Mouse (Mus musculus) midbrain, embryonic 13.5 days (tissue): ENCODE measurements around the gene Nkx2-5. TPM values are rescaled to one million over a fixed set of nuclear protein-coding genes. Genes with fewer than 3 reads are reported as not detected.

Source experiments
- ATAC-seq: fragments of 200-750 bp; cut with Nextera tagmentation; 2 replicates; pipeline ENCODE4 v1.8.0; 2017; ENCODE audit warnings: mild to moderate bottlenecking, moderate TSS enrichment, moderate library complexity
- H3K27ac ChIP-seq: fragments of 300-500 bp; sonication (generic); 2 replicates; pipeline ENCODE4 v1.5.1; 2015; ENCODE audit warnings: inconsistent platforms, mild to moderate bottlenecking, moderate library complexity
- H3K27me3 ChIP-seq: fragments of 300-500 bp; sonication (generic); 2 replicates; pipeline ENCODE4 v1.6.1; 2015; ENCODE audit warnings: mild to moderate bottlenecking, inconsistent platforms
- H3K36me3 ChIP-seq: fragments of 300-500 bp; sonication (generic); 2 replicates; pipeline ENCODE4 v1.6.1; 2015; ENCODE audit warnings: mild to moderate bottlenecking, inconsistent platforms
- H3K4me1 ChIP-seq: fragments of 300-500 bp; sonication (generic); replicated peaks from 2 replicates; pipeline ENCODE4 v1.6.1; 2015; ENCODE audit warnings: inconsistent platforms
- H3K4me2 ChIP-seq: fragments of 300-500 bp; sonication (generic); replicated peaks from 2 replicates; pipeline ENCODE4 v1.6.1; 2015; ENCODE audit warnings: moderate library complexity, mild to moderate bottlenecking, inconsistent platforms
- H3K4me3 ChIP-seq: fragments of 300-500 bp; sonication (generic); replicated peaks from 2 replicates; pipeline ENCODE4 v1.5.1; 2015; ENCODE audit warnings: mild to moderate bottlenecking, inconsistent platforms
- H3K9ac ChIP-seq: fragments of 300-500 bp; sonication (generic); replicated peaks from 2 replicates; pipeline ENCODE4 v1.6.1; 2015; ENCODE audit warnings: mild to moderate bottlenecking, inconsistent platforms
- H3K9me3 ChIP-seq: fragments of 300-500 bp; sonication (generic); 2 replicates; pipeline ENCODE4 v1.6.1; 2016; ENCODE audit warnings: mild to moderate bottlenecking, inconsistent platforms
- WGBS: fragments of 180-500 bp; shearing (Covaris S2); methylation state at CpG from one replicate; pipeline ENCODE4 v1.1.7; 2015; 5-methylcytosine and 5-hydroxymethylcytosine counted together
- polyA plus RNA-seq: library from polyadenylated mRNA; unstranded; fragments of >200 nt; fragmentation: Nextera tagmentation; extraction: Ambion mirVana; gene quantifications from 2 replicates; pipeline ENCODE4 v1.2.1, GENCODE M21; 2015

The Nkx2-5 gene
- polyA plus RNA-seq, 1 experiment from 2014 or later: not detected

GRCm38 (mm10) chr17:26840439-26840780, 4.4 kb downstream of the Nkx2-5 start:
- H3K4me1 ChIP-seq: peaks cover 10% of the 10 kb centered on the region
- ATAC-seq: no peak
- H3K4me3 ChIP-seq: no peak overlapping the region
- no peak overlapping the region for H3K9ac ChIP-seq
- 2% methylated on average over 9 of the region's 9 CpGs for WGBS
- H3K9me3 ChIP-seq: no peaks in the 10 kb centered on the region
- H3K27me3 ChIP-seq: peaks cover 100% of the 10 kb centered on the region
- H3K27ac ChIP-seq: no peak overlapping the region
- H3K36me3 ChIP-seq: no peaks in the 10 kb centered on the region
- no peak overlapping the region for H3K4me2 ChIP-seq

- Histone ChIP-seq H3K4me1 (peaks cover 10% of the 10 kb centered on the region), H3K4me2 (no peak overlapping the region), H3K27me3 (peaks cover 100% of the 10 kb centered on the region), H3K9me3 (no peaks in the 10 kb centered on the region), H3K36me3 (no peaks in the 10 kb centered on the region), H3K27ac (no peak overlapping the region), H3K9ac (no peak overlapping the region), H3K4me3 (no peak overlapping the region)
- no peak for ATAC-seq
- under 1% methylated on average over 26 of the region's 26 CpGs for WGBS
Measured at GRCm38 (mm10) chr17:26839718-26840438, 4.9 kb downstream of the Nkx2-5 start.

- Histone ChIP-seq H3K4me2 (peak overlapping the region; percentile 6; the same call in 1 of the 2 replicates), H3K4me3 (peak overlapping the region; percentile 11; the same call in 1 of the 2 replicates), H3K9ac (no peak overlapping the region), H3K27me3 (peaks cover 100% of the 10 kb centered on the region), H3K27ac (no peak overlapping the region), H3K9me3 (no peaks in the 10 kb centered on the region), H3K4me1 (peaks cover 10% of the 10 kb centered on the region), H3K36me3 (no peaks in the 10 kb centered on the region)
- under 1% methylated on average over 81 of the region's 87 CpGs for WGBS
- no peak for ATAC-seq
Measured at GRCm38 (mm10) chr17:26838911-26839717, 5.7 kb downstream of the Nkx2-5 start.

GRCm38 (mm10) chr17:26838191-26838910, 6.5 kb downstream of the Nkx2-5 start:
- Histone ChIP-seq H3K9ac (no peak overlapping the region), H3K9me3 (no peaks in the 10 kb centered on the region), H3K4me3 (no peak overlapping the region), H3K4me2 (no peak overlapping the region), H3K27me3 (peaks cover 100% of the 10 kb centered on the region), H3K27ac (no peak overlapping the region), H3K4me1 (peaks cover 10% of the 10 kb centered on the region), H3K36me3 (no peaks in the 10 kb centered on the region)
- WGBS: 1% methylated on average over 33 of the region's 37 CpGs
- ATAC-seq: no peak

GRCm38 (mm10) chr17:26837546-26837985, 7.2 kb downstream of the Nkx2-5 start:
- 3% methylated on average over 7 of the region's 7 CpGs for WGBS
- ATAC-seq: no peak
- Histone ChIP-seq H3K27me3 (peaks cover 99% of the 10 kb centered on the region), H3K4me3 (no peak overlapping the region), H3K4me1 (peaks cover 10% of the 10 kb centered on the region), H3K27ac (no peak overlapping the region), H3K4me2 (no peak overlapping the region), H3K9me3 (no peaks in the 10 kb centered on the region), H3K36me3 (no peaks in the 10 kb centered on the region), H3K9ac (no peak overlapping the region)

GRCm38 (mm10) chr17:26836786-26837545, 7.8 kb downstream of the Nkx2-5 start:
- Histone ChIP-seq H3K9me3 (no peaks in the 10 kb centered on the region), H3K9ac (no peak overlapping the region), H3K4me1 (peaks cover 10% of the 10 kb centered on the region), H3K27me3 (peaks cover 98% of the 10 kb centered on the region), H3K4me3 (no peak overlapping the region), H3K4me2 (no peak overlapping the region), H3K36me3 (no peaks in the 10 kb centered on the region), H3K27ac (no peak overlapping the region)
- ATAC-seq: no peak
- 2% methylated on average over 19 of the region's 19 CpGs for WGBS

- no peak overlapping the region for H3K4me3 ChIP-seq
- WGBS: 5% methylated on average over 5 of the region's 5 CpGs
- no peak overlapping the region for H3K4me2 ChIP-seq
- H3K9me3 ChIP-seq: no peaks in the 10 kb centered on the region
- H3K27ac ChIP-seq: no peak overlapping the region
- H3K27me3 ChIP-seq: peaks cover 92% of the 10 kb centered on the region
- H3K4me1 ChIP-seq: peaks cover 9% of the 10 kb centered on the region
- no peaks in the 10 kb centered on the region for H3K36me3 ChIP-seq
- no peak for ATAC-seq
- H3K9ac ChIP-seq: no peak overlapping the region
Measured at GRCm38 (mm10) chr17:26836377-26836776, 8.4 kb downstream of the Nkx2-5 start.

- H3K36me3 ChIP-seq: no peaks in the 10 kb centered on the region
- H3K9ac ChIP-seq: no peak overlapping the region
- ATAC-seq: no peak
- 6% methylated on average over 8 of the region's 8 CpGs for WGBS
- no peak overlapping the region for H3K27ac ChIP-seq
- H3K4me1 ChIP-seq: peaks cover 5% of the 10 kb centered on the region; the same call in 1 of the 2 replicates
- no peak overlapping the region for H3K4me3 ChIP-seq
- H3K4me2 ChIP-seq: no peak overlapping the region
- no peaks in the 10 kb centered on the region for H3K9me3 ChIP-seq
- peaks cover 89% of the 10 kb centered on the region for H3K27me3 ChIP-seq
Measured at GRCm38 (mm10) chr17:26835956-26836355, 8.9 kb downstream of the Nkx2-5 start.

- no peak for ATAC-seq
- Histone ChIP-seq H3K4me2 (no peak overlapping the region), H3K4me1 (peaks cover 5% of the 10 kb centered on the region; the same call in 1 of the 2 replicates), H3K9me3 (no peaks in the 10 kb centered on the region), H3K27me3 (peaks cover 89% of the 10 kb centered on the region), H3K36me3 (no peaks in the 10 kb centered on the region), H3K27ac (no peak overlapping the region), H3K9ac (no peak overlapping the region), H3K4me3 (no peak overlapping the region)
- 32% methylated on average over 8 of the region's 9 CpGs for WGBS
Measured at GRCm38 (mm10) chr17:26834966-26835755, 9.6 kb downstream of the Nkx2-5 start.

GRCm38 (mm10) chr17:26834302-26834965, 10.4 kb downstream of the Nkx2-5 start:
- Histone ChIP-seq H3K27ac (no peak overlapping the region), H3K4me3 (no peak overlapping the region), H3K9me3 (no peaks in the 10 kb centered on the region), H3K4me2 (no peak overlapping the region), H3K27me3 (peaks cover 83% of the 10 kb centered on the region), H3K4me1 (peaks cover 3% of the 10 kb centered on the region; the same call in 1 of the 2 replicates), H3K9ac (no peak overlapping the region), H3K36me3 (no peaks in the 10 kb centered on the region)
- WGBS: 75% methylated on average over 5 of the region's 5 CpGs
- no peak for ATAC-seq
